Mouse (Mus musculus): ENCODE data around the gene Tpcn2. TPM values are rescaled to one million over a fixed set of nuclear protein-coding genes. Genes with fewer than 3 reads are reported as not detected.

Gene Tpcn2
- total and polyA plus RNA-seq, 3 experiments: 3.7 to 7.3 (median 7.2) TPM

- H3K4me3 ChIP-seq (replicated peaks in 1 of 3; ENCODE audit: low read depth in 2 of 3, low read length in 2 of 3, poor library complexity in 1 of 3): no peak overlapping the region
- no peak for DNase-seq (ENCODE audit: extremely low read depth)
- dilution Hi-C loops (cut with MboI; ENCODE audit: extremely low pct_ligation_motif_present, extremely low pct_unique_long_range_greater_than_20kb, low sequenced_read_pairs): no loop called here
- in situ Hi-C loops (cut with MboI; ENCODE audit: low pct_ligation_motif_present, low pct_unique_long_range_greater_than_20kb, low sequenced_read_pairs): no loop called here
- peaks cover 84% of the 10 kb centered on the region for H3K27me3 ChIP-seq (replicated peaks)
- TF ChIP-seq USF2 (conservative IDR thresholded peaks at IDR 0.05; ENCODE audit: low read depth, low read length) (no peak), UBTF (IDR thresholded peaks at IDR 0.05; ENCODE audit: low read depth, low read length) (no peak), ETS1 (conservative IDR thresholded peaks at IDR 0.05; ENCODE audit: low read depth, low read length) (no peak), RCOR1 (conservative IDR thresholded peaks at IDR 0.05; ENCODE audit: low read depth, low read length) (no peak), KAT2A (IDR thresholded peaks at IDR 0.05; ENCODE audit: insufficient replicate concordance, low read length) (no peak), IRF4 (IDR thresholded peaks at IDR 0.05; ENCODE audit: low read depth, low read length) (no peak), E2F4 (IDR thresholded peaks at IDR 0.05; ENCODE audit: insufficient replicate concordance, low read depth, low read length) (no peak), POLR2AphosphoS2 (IDR thresholded peaks at IDR 0.05; ENCODE audit: low read depth, low read length) (no peak), GABPA (IDR thresholded peaks at IDR 0.05; ENCODE audit: insufficient replicate concordance, low read depth, low read length) (no peak), ZMIZ1 (IDR thresholded peaks at IDR 0.05; ENCODE audit: low read depth, low read length) (no peak), CHD2 (IDR thresholded peaks at IDR 0.05; ENCODE audit: low read length) (no peak), TCF12 (IDR thresholded peaks at IDR 0.05; ENCODE audit: low read depth, low read length) (no peak), SIN3A (IDR thresholded peaks at IDR 0.05; ENCODE audit: low read length) (no peak), HCFC1 (IDR thresholded peaks at IDR 0.05; ENCODE audit: low read depth, low read length) (no peak), POLR2A (IDR thresholded peaks at IDR 0.05; ENCODE audit: low read depth, low read length) (no peak), MAX (IDR thresholded peaks at IDR 0.05; ENCODE audit: low read length) (no peak), CHD1 (IDR thresholded peaks at IDR 0.05; ENCODE audit: low read depth, low read length) (no peak), MAZ (IDR thresholded peaks at IDR 0.05; ENCODE audit: low read depth, low read length) (no peak), EP300 (IDR thresholded peaks at IDR 0.05; ENCODE audit: low read length) (no peak), NELFE (IDR thresholded peaks at IDR 0.05; ENCODE audit: low read depth, low read length) (no peak)
- no peak overlapping the region for H3K27ac ChIP-seq (ENCODE audit: insufficient read depth, low read depth)
- H3K79me2 ChIP-seq (replicated peaks; ENCODE audit: control insufficient read depth, extremely low read depth, insufficient read depth, poor library complexity, severe bottlenecking): no peaks in the 10 kb centered on the region
- H3K9me3 ChIP-seq (replicated peaks; ENCODE audit: low read length): peaks cover 4% of the 10 kb centered on the region
- no peaks in the 10 kb centered on the region for H3K4me1 ChIP-seq (ENCODE audit: control insufficient read depth in 1 of 2, insufficient read depth in 2 of 2)
- no peak overlapping the region for H3K4me2 ChIP-seq (ENCODE audit: insufficient read depth, low read depth, poor library complexity, severe bottlenecking)
- no peak overlapping the region for H3K9ac ChIP-seq (ENCODE audit: insufficient read depth, low read depth)
- no peaks in the 10 kb centered on the region for H3K36me3 ChIP-seq (replicated peaks in 1 of 2; ENCODE audit: control insufficient read depth in 1 of 2, insufficient read depth in 1 of 2, low read length in 1 of 2)
These were observed 77.0 kb downstream of the Tpcn2 start for GRCm38 (mm10) chr7:145206801-145207200.

GRCm38 (mm10) chr7:145206056-145206610 lies 77.7 kb downstream of the Tpcn2 start:
- TF ChIP-seq UBTF (IDR thresholded peaks at IDR 0.05; ENCODE audit: low read depth, low read length) (no peak), SIN3A (IDR thresholded peaks at IDR 0.05; ENCODE audit: low read length) (no peak), USF1 (IDR thresholded peaks at IDR 0.05; ENCODE audit: low read depth, low read length) (no peak), MYC (IDR thresholded peaks at IDR 0.05; ENCODE audit: low read depth, low read length) (no peak), RAD21 (IDR thresholded peaks at IDR 0.05; ENCODE audit: low read depth, low read length) (no peak), TCF12 (IDR thresholded peaks at IDR 0.05; ENCODE audit: low read depth, low read length) (no peak), JUN (IDR thresholded peaks at IDR 0.05; ENCODE audit: insufficient read depth, low read depth, low read length) (no peak), MAZ (IDR thresholded peaks at IDR 0.05; ENCODE audit: low read depth, low read length) (no peak), EP300 (IDR thresholded peaks at IDR 0.05; ENCODE audit: low read length) (no peak), ELF1 (IDR thresholded peaks at IDR 0.05; ENCODE audit: low read depth, low read length) (no peak), E2F4 (IDR thresholded peaks at IDR 0.05; ENCODE audit: insufficient replicate concordance, low read depth, low read length) (no peak), RCOR1 (conservative IDR thresholded peaks at IDR 0.05; ENCODE audit: low read depth, low read length) (no peak), CHD2 (IDR thresholded peaks at IDR 0.05; ENCODE audit: low read length) (no peak), ETS1 (conservative IDR thresholded peaks at IDR 0.05; ENCODE audit: low read depth, low read length) (no peak), CTCF (conservative IDR thresholded peaks at IDR 0.05 in 1 of 2, IDR thresholded peaks at IDR 0.05 in 1 of 2; ENCODE audit: low read depth in 2 of 2, low read length in 2 of 2) (no peak), JUND (conservative IDR thresholded peaks at IDR 0.05; ENCODE audit: low read depth, low read length) (no peak)
- H3K9ac ChIP-seq (ENCODE audit: insufficient read depth, low read depth): no peak overlapping the region
- in situ Hi-C loops (cut with MboI; ENCODE audit: low pct_ligation_motif_present, low pct_unique_long_range_greater_than_20kb, low sequenced_read_pairs): no loop called here
- no peak overlapping the region for H3K4me3 ChIP-seq (replicated peaks in 1 of 3; ENCODE audit: low read depth in 2 of 3, low read length in 2 of 3, poor library complexity in 1 of 3)
- no peak overlapping the region for H3K4me2 ChIP-seq (ENCODE audit: insufficient read depth, low read depth, poor library complexity, severe bottlenecking)
- peaks cover 10% of the 10 kb centered on the region for H3K9me3 ChIP-seq (replicated peaks; ENCODE audit: low read length)
- no peaks in the 10 kb centered on the region for H3K4me1 ChIP-seq (ENCODE audit: control insufficient read depth in 1 of 2, insufficient read depth in 2 of 2)
- dilution Hi-C loops (cut with MboI; ENCODE audit: extremely low pct_ligation_motif_present, extremely low pct_unique_long_range_greater_than_20kb, low sequenced_read_pairs): no loop called here
- H3K36me3 ChIP-seq (replicated peaks in 1 of 2; ENCODE audit: control insufficient read depth in 1 of 2, insufficient read depth in 1 of 2, low read length in 1 of 2): no peaks in the 10 kb centered on the region
- no peaks in the 10 kb centered on the region for H3K79me2 ChIP-seq (replicated peaks; ENCODE audit: control insufficient read depth, extremely low read depth, insufficient read depth, poor library complexity, severe bottlenecking)
- H3K27me3 ChIP-seq (replicated peaks): peaks cover 86% of the 10 kb centered on the region
- DNase-seq (ENCODE audit: extremely low read depth): no peak
- H3K27ac ChIP-seq (ENCODE audit: insufficient read depth, low read depth): no peak overlapping the region

All from CH12.LX (cell line).